Mouse (Mus musculus): ENCODE results near the gene Scube1.

Scube1 gene

DNA sequence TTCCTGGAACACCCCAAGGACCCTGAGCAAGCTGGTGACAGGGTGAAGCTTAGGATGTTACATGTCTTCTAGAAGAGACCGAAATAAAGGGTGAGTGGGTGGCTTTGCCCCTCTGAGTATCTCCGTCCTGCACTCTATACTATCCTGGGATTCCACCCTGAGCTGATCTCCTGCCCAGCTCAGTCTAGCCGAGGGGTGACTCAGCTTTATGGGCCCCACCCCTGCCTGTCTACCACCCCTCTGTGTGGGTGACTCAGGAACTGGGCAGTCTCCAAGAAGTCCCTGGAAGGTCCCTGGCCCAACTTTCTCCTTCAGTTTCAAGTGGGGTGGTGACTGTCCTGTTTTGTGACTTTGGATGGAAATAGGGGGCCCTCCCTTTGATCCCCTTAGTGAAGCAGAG is 159.4 kb downstream of the Scube1 start:
- DNase-seq (ENCODE audit: low spot score) = no peak

DNA sequence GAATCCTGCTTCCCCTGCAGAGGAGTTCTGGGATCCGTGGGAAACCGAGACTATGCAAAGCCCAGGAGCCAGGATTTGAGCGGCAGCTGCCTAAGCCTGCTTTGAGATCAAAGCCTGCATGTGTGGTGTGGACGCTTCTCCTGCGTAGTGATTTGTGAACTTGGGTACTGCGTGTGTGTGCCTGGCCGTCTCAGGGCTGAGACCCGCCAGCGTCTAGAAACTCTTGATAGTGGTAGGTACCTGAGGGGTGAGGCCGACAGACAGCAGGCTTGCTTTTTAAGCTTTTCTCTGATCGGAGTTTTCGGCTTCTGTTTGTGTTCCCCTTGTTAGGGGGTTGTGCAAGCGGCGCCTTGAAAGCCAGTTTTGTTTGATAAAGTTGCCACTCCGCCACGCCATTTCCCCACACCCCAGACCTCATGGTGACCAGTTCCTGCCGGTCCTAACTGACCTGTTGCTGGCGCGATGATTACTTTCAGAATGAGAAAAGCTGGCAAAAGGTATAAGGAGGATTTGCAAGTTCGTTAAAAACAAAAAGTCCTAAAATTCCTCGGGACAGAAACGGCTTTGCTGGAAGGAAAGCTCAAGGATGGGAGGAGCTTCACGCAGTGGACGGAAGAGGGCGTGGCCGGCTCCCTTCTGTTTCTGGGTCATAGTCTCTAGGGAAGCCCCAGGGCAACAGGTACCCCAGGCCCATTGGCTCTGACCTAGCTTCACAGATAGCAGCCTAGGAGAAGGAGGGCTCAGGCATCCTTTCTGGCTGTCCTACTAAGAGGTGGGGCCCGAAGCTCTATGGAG is 160.8 kb downstream of the Scube1 start:
- DNase-seq (ENCODE audit: low spot score) = no peak

GRCm38 (mm10) chr15:83563327-83563856 is 161.4 kb downstream of the Scube1 start, which contains the start of the genes Tspo and Mcat:
Gene Tspo, plus strand, starts transcription at chr15:83563592.
Gene Mcat, minus strand, starts transcription at chr15:83563787.
- no peak for DNase-seq (ENCODE audit: low spot score)

- peak; percentile 75 for DNase-seq (ENCODE audit: low spot score)
Observed at GRCm38 (mm10) chr15:83562626-83563270, 162.1 kb downstream of the Scube1 start.

- DNase-seq (ENCODE audit: low spot score) = no peak
Observed at GRCm38 (mm10) chr15:83560941-83561477, 163.8 kb downstream of the Scube1 start.

- peak; percentile 87 for DNase-seq (ENCODE audit: low spot score)
Observed at GRCm38 (mm10) chr15:83555161-83555974, 169.5 kb downstream of the Scube1 start.

Data from layer of hippocampus, adult 11-12 months (tissue).